Mouse (Mus musculus) small intestine, adult 2 months (tissue): ENCODE data around the gene Ktn1.

Experiments used
- CTCF ChIP-seq: fragments of 200-500 bp; IDR thresholded peaks from 2 replicates; pipeline ENCODE4 v1.5.1; 2012; ENCODE audit warnings: low read depth, mild to moderate bottlenecking, control low read depth, inconsistent platforms, low read length, moderate library complexity, mixed read lengths; ENCODE audit not compliant: insufficient replicate concordance, insufficient read length; ENCODE audit errors: extremely low read depth
- POLR2A ChIP-seq: fragments of 200-500 bp; IDR thresholded peaks from 2 replicates; pipeline ENCODE4 v1.6.1; 2012; ENCODE audit warnings: low read depth, mild to moderate bottlenecking, control low read depth, inconsistent platforms, low read length, moderate library complexity

- TF ChIP-seq CTCF (no peak), POLR2A (no peak)
Measured at GRCm38 (mm10) chr14:47745086-47745485, 96.8 kb downstream of the Ktn1 start.
